Mouse (Mus musculus): ENCODE measurements at regions not wholly inside any gene's neighbourhood (a gene's known extent, or its start where the extent isn't known, plus 50 kb on each side); places are given as distances from the start of the nearest gene placed in this dataset.

- ATAC-seq (replicated peaks; ENCODE audit: low FRiP score, poor library complexity, severe bottlenecking): peak; percentile 67
Observed at GRCm38 (mm10) chr1:161301348-161302075, 50.5 kb upstream of the Prdx6 start.

GRCm38 (mm10) chr1:161306772-161307499, 55.9 kb upstream of the Prdx6 start:
- ATAC-seq (replicated peaks; ENCODE audit: low FRiP score, poor library complexity, severe bottlenecking): peak; percentile 65; the same call in 1 of the 2 replicates

GRCm38 (mm10) chr1:161309269-161309668, 58.2 kb upstream of the Prdx6 start:
- ATAC-seq (replicated peaks; ENCODE audit: low FRiP score, poor library complexity, severe bottlenecking): no peak

- ATAC-seq (replicated peaks; ENCODE audit: low FRiP score, poor library complexity, severe bottlenecking): no peak
Observed at GRCm38 (mm10) chr1:161314078-161314477, 63.1 kb upstream of the Prdx6 start.

GRCm38 (mm10) chr1:161321675-161322074, 70.7 kb upstream of the Prdx6 start:
- ATAC-seq (replicated peaks; ENCODE audit: low FRiP score, poor library complexity, severe bottlenecking): no peak

GRCm38 (mm10) chr1:161329218-161329617, 66.0 kb upstream of the Tnfsf4 start:
- no peak for ATAC-seq (replicated peaks; ENCODE audit: low FRiP score, poor library complexity, severe bottlenecking)

GRCm38 (mm10) chr1:161333151-161333550, 62.1 kb upstream of the Tnfsf4 start:
- no peak for ATAC-seq (replicated peaks; ENCODE audit: low FRiP score, poor library complexity, severe bottlenecking)

- no peak for ATAC-seq (replicated peaks; ENCODE audit: low FRiP score, poor library complexity, severe bottlenecking)
Observed at GRCm38 (mm10) chr1:161345111-161345510, 50.1 kb upstream of the Tnfsf4 start.
